Mouse (Mus musculus): ENCODE results near the gene Cd300lg.

DNA sequence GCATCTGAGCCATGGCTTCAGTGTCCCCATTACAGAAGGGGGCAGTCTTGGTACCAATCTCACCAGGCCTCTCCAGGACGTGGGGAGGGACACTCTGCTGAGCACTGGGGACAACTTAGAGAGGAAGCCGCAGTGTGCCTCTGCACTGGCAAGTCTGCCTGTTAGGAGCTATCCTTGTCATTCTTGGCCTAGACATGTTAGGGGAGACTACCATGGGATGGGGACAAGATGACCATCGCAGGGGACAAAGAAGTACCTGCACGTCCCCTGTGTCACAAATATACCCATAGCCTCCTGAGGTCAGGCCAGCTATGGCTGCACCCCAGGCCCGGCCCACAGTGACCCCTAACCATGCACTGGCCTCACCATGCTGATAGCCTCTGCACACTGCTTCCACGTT, 2.1 kb downstream of the Cd300lg start:
- TF ChIP-seq CTCF (IDR thresholded peaks at IDR 0.05; ENCODE audit: low read depth, low read length) = no peak
- no peak for TF ChIP-seq POLR2A (IDR thresholded peaks at IDR 0.05; ENCODE audit: borderline replicate concordance, low read depth, low read length)
